Mouse (Mus musculus) heart, embryonic 11.5 days (tissue): ENCODE data around the gene Mfap5. TPM values are rescaled to one million over a fixed set of nuclear protein-coding genes. Genes with fewer than 3 reads are reported as not detected.
"Not testable (repeated sequence)": the region's sequence is repeated elsewhere in the genome, so short reads cannot be mapped to it uniquely, and the experiment has no call there.

Experiments
- ATAC-seq: fragments of 200-750 bp; cut with Nextera tagmentation; replicated peaks from 2 replicates; pipeline ENCODE4 v1.8.0; 2017; ENCODE audit warnings: moderate library complexity; ENCODE audit not compliant: insufficient number of reproducible peaks, low FRiP score, low TSS enrichment
- H3K27ac ChIP-seq: fragments of 300-500 bp; sonication (generic); 2 replicates; pipeline ENCODE4 v1.5.1; 2014; ENCODE audit warnings: mild to moderate bottlenecking, low read depth, low read length
- H3K27me3 ChIP-seq: fragments of 300-500 bp; sonication (generic); 2 replicates; pipeline ENCODE4 v1.6.1; 2014; ENCODE audit warnings: mild to moderate bottlenecking, low read length, mixed read lengths; ENCODE audit not compliant: control insufficient read depth, insufficient read depth
- H3K36me3 ChIP-seq: fragments of 300-500 bp; sonication (generic); 2 replicates; pipeline ENCODE4 v1.6.1; 2014; ENCODE audit warnings: mild to moderate bottlenecking, low read length, moderate library complexity, mixed read lengths; ENCODE audit not compliant: control insufficient read depth, insufficient read depth
- H3K4me1 ChIP-seq: fragments of 300-500 bp; sonication (generic); 2 replicates; pipeline ENCODE4 v1.6.1; 2014; ENCODE audit warnings: low read length; ENCODE audit not compliant: control insufficient read depth, insufficient read depth
- H3K4me2 ChIP-seq: fragments of 300-500 bp; sonication (generic); 2 replicates; pipeline ENCODE4 v1.6.1; 2014; ENCODE audit warnings: mild to moderate bottlenecking, moderate library complexity
- H3K4me3 ChIP-seq: fragments of 300-500 bp; sonication (generic); 2 replicates; pipeline ENCODE4 v1.5.1; 2014; ENCODE audit warnings: low read depth, low read length
- H3K9ac ChIP-seq: fragments of 300-500 bp; sonication (generic); 2 replicates; pipeline ENCODE4 v1.6.1; 2014; ENCODE audit warnings: mild to moderate bottlenecking, low read depth, low read length, moderate library complexity
- H3K9me3 ChIP-seq: fragments of 300-500 bp; sonication (generic); replicated peaks from 2 replicates; pipeline ENCODE4 v1.6.1; 2016; ENCODE audit warnings: low read length; ENCODE audit not compliant: control insufficient read depth
- WGBS: fragments of 180-500 bp; shearing (Covaris S2); extraction: QIAGEN DNeasy Blood & Tissue Kit; methylation state at CpG from one replicate; pipeline ENCODE4 v1.1.7; 2014; ENCODE audit not compliant: insufficient replicate concordance; 5-methylcytosine and 5-hydroxymethylcytosine counted together
- polyA plus RNA-seq: library from polyadenylated mRNA; unstranded; fragments of >200 nt; fragmentation: Nextera tagmentation; extraction: Ambion mirVana; gene quantifications from 2 replicates; pipeline ENCODE4 v1.2.1, GENCODE M21; 2014

The Mfap5 gene
- polyA plus RNA-seq, 1 experiment from 2014 or later, result 5.4 TPM

DNA sequence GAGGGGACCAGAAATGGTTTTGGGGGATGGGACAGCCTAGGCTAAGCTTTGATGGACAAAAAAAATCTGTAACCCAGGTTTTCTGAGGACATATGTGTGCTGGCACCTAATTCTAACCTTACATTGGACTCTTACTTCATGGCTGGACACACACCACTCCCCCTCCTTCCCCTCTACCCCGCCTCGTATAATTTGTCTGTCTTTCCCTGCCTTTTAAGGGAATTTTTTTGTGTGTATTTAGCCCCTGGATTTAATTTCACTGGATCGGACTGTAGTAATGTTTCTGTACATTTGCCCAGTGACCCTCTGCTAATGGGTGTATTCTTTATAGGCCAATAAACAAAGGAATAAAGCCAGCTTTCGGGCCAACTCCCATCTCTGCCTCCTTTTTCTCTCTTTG, 604 bp upstream of the Mfap5 start:
- no peaks in the 10 kb centered on the region for H3K27me3 ChIP-seq
- H3K9ac ChIP-seq, result no peak overlapping the region
- ATAC-seq, result no peak
- H3K4me1 ChIP-seq, result no peaks in the 10 kb centered on the region
- 75% methylated on average over 4 of the region's 4 CpGs for WGBS
- H3K4me2 ChIP-seq, result no peak overlapping the region
- no peaks in the 10 kb centered on the region for H3K9me3 ChIP-seq
- H3K4me3 ChIP-seq, result no peak overlapping the region
- no peaks in the 10 kb centered on the region for H3K36me3 ChIP-seq
- H3K27ac ChIP-seq, result no peak overlapping the region

- no peak overlapping the region for H3K4me2 ChIP-seq
- no peak overlapping the region for H3K4me3 ChIP-seq
- H3K36me3 ChIP-seq, result no peaks in the 10 kb centered on the region
- peak; percentile 46; the same call in 1 of the 2 replicates for ATAC-seq
- H3K4me1 ChIP-seq, result no peaks in the 10 kb centered on the region; the same call in 1 of the 2 replicates
- no peaks in the 10 kb centered on the region for H3K27me3 ChIP-seq
- 63% methylated on average over 8 of the region's 8 CpGs for WGBS
- no peak overlapping the region for H3K27ac ChIP-seq
- H3K9me3 ChIP-seq, result no peaks in the 10 kb centered on the region
- no peak overlapping the region for H3K9ac ChIP-seq
These were observed 2.8 kb downstream of the Mfap5 start for GRCm38 (mm10) chr6:122508494-122508893.

DNA sequence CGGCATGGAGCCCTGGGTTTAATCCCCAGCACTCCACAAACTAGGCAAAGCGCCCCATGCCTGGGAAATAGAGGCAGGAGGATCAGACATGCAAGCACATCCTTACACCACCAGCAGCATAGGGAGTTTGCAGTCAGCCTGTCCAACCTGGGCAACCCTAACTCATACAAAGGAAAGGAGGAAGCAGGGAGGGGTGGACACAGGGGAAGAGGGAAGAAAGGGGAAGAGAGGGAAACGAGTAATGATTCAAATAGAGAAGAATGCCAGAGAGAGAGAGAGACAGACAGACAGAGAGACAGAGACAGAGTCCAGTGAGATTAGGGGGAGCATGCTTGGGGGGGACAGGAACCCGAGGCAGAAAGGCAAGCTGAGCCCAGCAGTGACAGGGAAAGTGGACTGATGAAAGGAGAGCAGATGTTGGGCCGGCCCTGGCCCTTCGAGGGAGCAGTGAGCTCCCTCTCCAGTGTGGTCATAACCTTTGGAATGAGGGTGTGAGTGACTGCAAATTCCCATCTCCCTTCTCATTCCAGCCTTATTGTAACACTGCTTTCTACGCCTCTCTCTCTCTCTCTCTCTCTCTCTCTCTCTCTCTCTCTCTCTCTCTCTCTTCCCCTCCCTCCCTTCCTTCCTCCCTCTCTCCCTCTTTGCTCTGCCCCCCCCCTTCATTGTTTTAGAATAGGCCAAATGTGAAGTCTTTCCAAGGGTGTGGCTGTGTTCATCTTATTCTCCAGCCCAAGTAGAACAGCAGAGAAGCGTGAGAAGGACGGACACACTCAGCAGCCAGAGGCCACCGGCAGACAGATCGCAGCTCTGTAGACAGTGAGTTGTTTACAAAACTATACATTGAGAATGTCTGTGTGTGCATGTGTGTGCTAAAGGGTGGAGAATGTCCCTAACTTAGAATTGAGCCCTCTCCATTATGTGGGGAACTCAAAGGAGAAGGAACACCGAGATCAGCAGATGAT, 7.6 kb downstream of the Mfap5 start:
- no peak for ATAC-seq

DNA sequence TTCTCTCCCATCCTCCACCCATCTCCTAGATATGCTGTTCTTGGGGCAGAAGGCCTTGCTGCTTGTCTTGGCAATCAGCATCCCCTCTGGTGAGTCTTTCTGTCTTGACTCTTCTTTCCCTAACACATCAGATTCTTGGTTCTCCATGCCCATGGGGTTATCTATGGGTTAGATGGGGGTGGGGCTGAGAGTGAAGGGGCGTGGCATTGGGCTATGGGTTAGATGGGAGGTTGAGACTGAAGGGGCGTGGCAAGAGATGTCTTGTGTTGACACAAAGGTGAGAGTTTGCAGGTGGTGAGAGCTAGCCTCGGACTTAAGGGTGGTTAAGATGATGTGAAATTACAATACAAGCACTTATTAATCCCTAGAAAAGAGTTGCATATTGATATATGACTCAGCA, 8.7 kb downstream of the Mfap5 start:
- H3K4me3 ChIP-seq, result no peak overlapping the region
- H3K27ac ChIP-seq, result no peak overlapping the region
- WGBS, result 70% methylated on average over 3 of the region's 3 CpGs
- H3K36me3 ChIP-seq, result no peaks in the 10 kb centered on the region
- H3K4me1 ChIP-seq, result no peaks in the 10 kb centered on the region; the same call in 1 of the 2 replicates
- H3K9me3 ChIP-seq, result no peaks in the 10 kb centered on the region
- no peak overlapping the region for H3K4me2 ChIP-seq
- H3K27me3 ChIP-seq, result no peaks in the 10 kb centered on the region
- H3K9ac ChIP-seq, result no peak overlapping the region
- ATAC-seq, result no peak

More for the DNA sequence above, 7.6 kb downstream of the Mfap5 start:
- no peak overlapping the region for H3K9ac ChIP-seq
- H3K36me3 ChIP-seq, result no peaks in the 10 kb centered on the region
- no peaks in the 10 kb centered on the region; the same call in 1 of the 2 replicates for H3K4me1 ChIP-seq
- 46% methylated on average over 12 of the region's 12 CpGs for WGBS
- no peak overlapping the region for H3K4me3 ChIP-seq
- no peak overlapping the region for H3K27ac ChIP-seq
- no peak overlapping the region for H3K4me2 ChIP-seq
- H3K9me3 ChIP-seq, result no peaks in the 10 kb centered on the region
- no peaks in the 10 kb centered on the region for H3K27me3 ChIP-seq

DNA sequence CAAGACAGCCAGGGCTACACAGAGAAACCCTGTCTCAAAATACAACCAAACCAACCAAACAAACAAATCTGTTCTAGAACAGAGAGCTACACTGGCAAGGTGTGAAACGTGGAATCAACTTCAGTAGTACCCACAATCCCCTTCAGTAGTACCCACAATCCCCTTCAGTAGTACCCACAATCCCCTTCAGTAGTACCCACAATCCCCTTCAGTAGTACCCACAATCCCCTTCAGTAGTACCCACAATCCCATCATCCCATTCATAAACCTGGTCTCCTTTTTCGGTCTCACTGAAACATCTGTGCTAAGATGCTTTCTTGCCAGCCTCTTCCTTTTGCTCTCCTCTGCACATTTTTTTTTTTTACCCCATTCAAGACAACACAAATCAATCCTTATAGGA, 10.1 kb downstream of the Mfap5 start:
- not testable (repeated sequence) for H3K4me2 ChIP-seq, H3K4me3 ChIP-seq, ATAC-seq, H3K27ac ChIP-seq, H3K4me1 ChIP-seq, H3K9me3 ChIP-seq, H3K27me3 ChIP-seq, H3K36me3 ChIP-seq, H3K9ac ChIP-seq
- WGBS, result 77% methylated on average over 2 of the region's 2 CpGs

GRCm38 (mm10) chr6:122517668-122518067, 12.0 kb downstream of the Mfap5 start:
- Histone ChIP-seq H3K4me1 (no peaks in the 10 kb centered on the region; the same call in 1 of the 2 replicates), H3K9me3 (no peaks in the 10 kb centered on the region), H3K9ac (no peak overlapping the region), H3K4me2 (no peak overlapping the region), H3K27me3 (no peaks in the 10 kb centered on the region), H3K4me3 (no peak overlapping the region), H3K27ac (no peak overlapping the region), H3K36me3 (no peaks in the 10 kb centered on the region)
- 71% methylated on average over 1 of the region's 1 CpGs for WGBS
- ATAC-seq, result no peak

GRCm38 (mm10) chr6:122519384-122519783, 13.7 kb downstream of the Mfap5 start:
- no peak for ATAC-seq
- no peak overlapping the region for H3K9ac ChIP-seq
- no peak overlapping the region for H3K4me2 ChIP-seq
- H3K27ac ChIP-seq, result no peak overlapping the region
- 35% methylated on average over 2 of the region's 2 CpGs for WGBS
- H3K4me1 ChIP-seq, result no peaks in the 10 kb centered on the region
- H3K27me3 ChIP-seq, result no peaks in the 10 kb centered on the region
- H3K4me3 ChIP-seq, result no peak overlapping the region
- H3K9me3 ChIP-seq, result no peaks in the 10 kb centered on the region
- no peaks in the 10 kb centered on the region for H3K36me3 ChIP-seq

DNA sequence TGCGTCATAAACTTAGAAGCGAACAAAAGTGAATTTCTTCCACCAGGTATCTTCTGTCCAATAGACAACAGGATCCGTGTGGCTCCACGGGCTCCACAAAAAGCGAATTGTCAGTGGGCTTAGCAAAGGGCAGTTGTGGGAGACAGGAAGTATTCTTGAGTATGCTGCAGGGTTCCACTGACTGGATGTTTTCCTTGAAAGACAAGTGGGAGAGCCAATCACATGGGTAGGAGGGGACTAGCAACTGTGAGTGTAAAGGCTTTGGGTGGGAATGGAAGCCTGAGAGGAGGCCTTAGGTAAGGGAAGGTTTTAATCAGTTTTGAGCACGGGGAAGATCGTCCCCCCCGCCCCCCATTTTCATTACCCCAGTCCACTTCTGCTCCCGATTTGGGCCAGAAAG, 16.9 kb downstream of the Mfap5 start:
- Histone ChIP-seq H3K27ac (no peak overlapping the region), H3K27me3 (no peaks in the 10 kb centered on the region), H3K9ac (no peak overlapping the region), H3K4me2 (no peak overlapping the region), H3K4me1 (no peaks in the 10 kb centered on the region), H3K9me3 (no peaks in the 10 kb centered on the region), H3K4me3 (no peak overlapping the region), H3K36me3 (no peaks in the 10 kb centered on the region)
- peak; percentile 57; the same call in 1 of the 2 replicates for ATAC-seq
- 65% methylated on average over 9 of the region's 9 CpGs for WGBS

DNA sequence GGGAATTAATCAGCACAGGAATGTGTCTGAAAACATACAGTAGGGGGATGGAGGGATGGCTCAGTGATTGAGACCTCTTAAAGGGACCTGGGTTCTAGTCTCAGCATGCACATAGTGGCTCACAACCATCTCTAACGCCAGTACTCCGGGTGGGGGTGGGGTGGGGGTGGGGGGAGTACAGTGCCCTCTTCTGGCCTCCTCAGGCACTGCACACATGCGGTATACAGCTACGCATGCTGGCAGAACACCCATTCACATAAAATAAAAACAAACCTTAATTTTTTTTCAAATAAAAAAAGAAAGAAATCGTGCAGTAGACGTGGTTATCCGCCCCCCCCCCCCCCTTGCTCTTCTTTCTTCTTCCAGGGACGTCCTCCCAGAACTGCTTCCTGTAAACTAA, 17.6 kb downstream of the Mfap5 start:
- H3K27me3 ChIP-seq, result no peaks in the 10 kb centered on the region
- H3K4me1 ChIP-seq, result no peaks in the 10 kb centered on the region
- H3K9me3 ChIP-seq, result no peaks in the 10 kb centered on the region
- no peak overlapping the region for H3K9ac ChIP-seq
- WGBS, result 87% methylated on average over 8 of the region's 8 CpGs
- ATAC-seq, result no peak
- no peak overlapping the region for H3K27ac ChIP-seq
- no peak overlapping the region for H3K4me2 ChIP-seq
- H3K36me3 ChIP-seq, result no peaks in the 10 kb centered on the region
- no peak overlapping the region for H3K4me3 ChIP-seq
